In the genomic region with DNA sequence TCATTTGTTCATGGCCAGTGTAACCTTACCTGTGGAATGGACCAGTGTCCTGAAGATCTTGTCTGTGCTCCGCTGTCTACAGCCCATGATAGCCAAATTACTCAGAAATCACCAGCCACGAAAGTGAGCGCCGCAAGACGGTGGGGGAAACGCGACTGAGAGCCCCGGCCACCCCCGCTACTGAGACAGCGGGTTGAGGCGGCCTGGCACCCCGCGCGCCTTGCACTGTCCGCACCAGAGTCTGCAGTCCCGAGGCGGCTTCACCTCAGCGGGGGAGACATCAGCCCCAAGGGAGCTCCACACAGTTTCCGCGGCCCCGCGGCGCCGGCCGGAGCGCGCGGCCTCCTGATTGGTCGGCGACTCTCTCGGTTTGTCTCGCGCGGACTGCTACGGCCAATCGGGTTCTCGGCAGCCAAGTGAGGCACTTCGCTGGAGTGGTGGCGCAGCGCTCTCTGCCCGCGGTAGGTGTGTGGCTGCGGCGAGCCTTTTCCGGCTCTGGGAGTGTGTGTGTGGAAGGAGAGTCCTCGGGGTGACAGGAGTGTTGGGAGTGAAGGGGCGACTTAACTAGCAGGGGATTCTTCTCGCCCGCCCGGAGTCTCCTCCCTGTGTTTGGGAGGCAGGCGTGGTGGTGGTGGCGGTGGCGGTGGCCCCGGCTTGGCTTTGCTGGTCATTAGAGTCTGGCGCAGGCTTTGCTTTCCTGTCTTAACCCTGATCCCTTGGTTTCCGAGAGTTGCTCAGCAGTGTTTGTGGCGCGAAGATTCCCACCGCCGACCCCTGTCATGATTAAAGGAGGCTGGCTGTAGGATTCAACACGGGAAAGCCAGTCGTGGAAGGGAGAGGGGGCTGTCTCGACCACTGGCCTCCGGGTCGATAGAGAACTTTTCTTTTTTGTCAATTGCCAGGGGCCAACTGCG, we compare ENCODE assay signal across 7 mouse cellular contexts. TPM values are rescaled to one million over a fixed set of nuclear protein-coding genes. Genes with fewer than 3 reads are reported as not detected.
A peak's percentile ranks its signal among the peaks of the same experiment; 100 is the strongest.
DNase-seq lines count a peak whose midpoint lies in the region; ATAC-seq lines count a peak whose summit lies in the region.

A gene (minus strand): TSS at position 327 of the 914 bp plus-strand sequence.
A gene (plus strand): TSS at position 415 of the 914 bp plus-strand sequence.

- H3K4me3 ChIP-seq in intestine, embryonic 15.5 days (replicated peaks) = peak within 1 kb of the TSS; percentile 89
- H3K4me3 ChIP-seq in midbrain, embryonic 10.5 days = peak within 1 kb of the TSS; percentile 73

- H3K27me3 ChIP-seq in intestine, embryonic 15.5 days (replicated peaks) = no peaks in the 10 kb centered on the region
- H3K27me3 ChIP-seq in midbrain, embryonic 10.5 days (ENCODE audit: low read depth, poor library complexity, severe bottlenecking) = no peaks in the 10 kb centered on the region

- H3K27ac ChIP-seq in intestine, embryonic 15.5 days = peak within 1 kb of the TSS; percentile 90
- H3K27ac ChIP-seq in midbrain, embryonic 10.5 days (replicated peaks) = peak within 1 kb of the TSS; percentile 88

- H3K9ac ChIP-seq in intestine, embryonic 15.5 days = peak within 1 kb of the TSS; percentile 94

- DNase-seq in adrenal gland, adult 18-20 months (ENCODE audit: low spot score in 2 of 2) = peak; percentile 93 to 95
- peak; percentile 96 for DNase-seq in embryo, embryonic 11 days
- DNase-seq in gastrocnemius, postnatal 25 days = peak; percentile 95
- DNase-seq in left cerebral cortex, postnatal 25 days (ENCODE audit: low spot score in 2 of 2) = peak; percentile 96 to 98
- peak; percentile 94 for DNase-seq in midbrain, embryonic 10.5 days (ENCODE audit: low spot score)
- peak; percentile 88 for DNase-seq in right cerebral cortex, postnatal 4 days

- 0 out of 2 replicates have a peak, but pooled peaks cover 3% of the 10 kb centered on the region for H3K4me1 ChIP-seq in intestine, embryonic 15.5 days (replicated peaks)
- peaks cover 16% of the 10 kb centered on the region for H3K4me1 ChIP-seq in midbrain, embryonic 10.5 days

- no peaks in the 10 kb centered on the region for H3K9me3 ChIP-seq in intestine, embryonic 15.5 days
- no peaks in the 10 kb centered on the region for H3K9me3 ChIP-seq in midbrain, embryonic 10.5 days (replicated peaks)

- intact Hi-C loops in left cerebral cortex, postnatal 25 days (cut with DNase I) = no loop called here

- 1% methylated on average over 64 of the region's 66 CpGs for WGBS in intestine, embryonic 15.5 days
- WGBS in midbrain, embryonic 10.5 days = under 1% methylated on average over 66 of the region's 66 CpGs

- no peaks in the 10 kb centered on the region for H3K36me3 ChIP-seq in intestine, embryonic 15.5 days
- no peaks in the 10 kb centered on the region for H3K36me3 ChIP-seq in midbrain, embryonic 10.5 days

- ATAC-seq in intestine, embryonic 15.5 days = peak; percentile 100

- peak within 1 kb of the TSS; percentile 81 for H3K4me2 ChIP-seq in intestine, embryonic 15.5 days (replicated peaks)

RNA-seq across cellular contexts. Expression of the first gene that starts in this region (rescaled TPM):
- 1 to 10 TPM; 3.8 to 4.7 TPM for total RNA-seq in adrenal gland, adult 18-20 months (2021)
- 1 to 10 TPM; 2.9 to 6.0 TPM for total RNA-seq in gastrocnemius, postnatal 25 days (2021)
- polyA plus RNA-seq in intestine, embryonic 15.5 days (2015; fragmentation: Nextera tagmentation; extraction: Ambion mirVana) = 8.4 and 9.6 TPM in 2 replicates
- total RNA-seq in left cerebral cortex, postnatal 25 days (2021) = 1 to 10 TPM; 5.0 to 6.9 TPM
- polyA plus RNA-seq in midbrain, embryonic 10.5 days (2016; fragmentation: Nextera tagmentation; extraction: Ambion mirVana) = 10.9 and 12.4 TPM in 2 replicates

RNA-seq across cellular contexts. Expression of the second gene that starts in this region (rescaled TPM):
- 10 to 100 TPM; 36.4 to 39.4 TPM for total RNA-seq in adrenal gland, adult 18-20 months (2021)
- 10 to 100 TPM; 16.8 to 17.9 TPM for total RNA-seq in gastrocnemius, postnatal 25 days (2021)
- 35.6 and 40.0 TPM in 2 replicates for polyA plus RNA-seq in intestine, embryonic 15.5 days (2015; fragmentation: Nextera tagmentation; extraction: Ambion mirVana)
- 10 to 100 TPM; 21.5 to 22.2 TPM for total RNA-seq in left cerebral cortex, postnatal 25 days (2021)
- polyA plus RNA-seq in midbrain, embryonic 10.5 days (2016; fragmentation: Nextera tagmentation; extraction: Ambion mirVana) = 38.9 and 44.2 TPM in 2 replicates

Comparison
In these comparisons a context has a peak if more than half of its experiments do, and no peak if none do; other contexts are left out.
1. Peak in every context shown above with its lines: DNase-seq, ATAC-seq, H3K4me3 ChIP-seq and H3K27ac ChIP-seq.